Mouse (Mus musculus): ENCODE measurements at regions not wholly inside any gene's neighbourhood (a gene's known extent, or its start where the extent isn't known, plus 50 kb on each side); places are given as distances from the start of the nearest gene placed in this dataset.

DNA sequence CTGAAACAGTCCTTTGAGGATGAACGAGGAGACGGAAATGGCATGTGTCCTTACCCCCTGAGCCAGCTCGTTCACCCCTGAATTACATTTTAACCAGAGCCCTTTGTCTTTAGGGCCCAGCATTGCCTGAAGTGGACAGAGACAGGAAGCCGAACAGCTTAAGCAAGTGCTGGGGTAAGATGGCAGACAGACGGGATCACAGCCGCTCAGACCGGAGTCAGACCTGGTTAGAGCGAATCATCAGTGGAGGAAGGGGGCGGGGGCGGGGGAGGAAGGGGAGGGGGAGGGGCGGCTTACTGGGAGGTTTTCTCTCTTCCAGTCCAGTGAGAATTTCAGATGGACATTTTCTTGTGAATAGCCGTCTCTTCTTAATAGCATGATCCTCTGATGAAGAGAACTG is 103.1 kb upstream of the Ankrd55 start:
- no peak for TF ChIP-seq MYOG (IDR thresholded peaks at IDR 0.05; ENCODE audit: control insufficient read depth in 1 of 3, insufficient read depth in 1 of 3, insufficient read length in 2 of 3, low read depth in 2 of 3)
- no peak for TF ChIP-seq SRF (IDR thresholded peaks at IDR 0.05; ENCODE audit: control insufficient read depth, insufficient read length, low read depth)
- TF ChIP-seq REST (IDR thresholded peaks at IDR 0.05; ENCODE audit: insufficient read depth, insufficient read length), result no peak

Measured in myocyte (in vitro differentiated cells).